Mouse (Mus musculus) bone marrow macrophage, adult 2 months (primary cell): ENCODE measurements around the gene Rhcg. TPM values are rescaled to one million over a fixed set of nuclear protein-coding genes. Genes with fewer than 3 reads are reported as not detected.

Experiments used
- H3K27ac ChIP-seq: 2 replicates; pipeline ENCODE4 v1.5.1; 2012; ENCODE audit warnings: low read depth, low read length; ENCODE audit not compliant: insufficient read depth
- H3K4me1 ChIP-seq: 2 replicates; pipeline ENCODE4 v1.6.1; 2012; ENCODE audit warnings: low read length; ENCODE audit not compliant: control insufficient read depth, insufficient read depth
- H3K4me3 ChIP-seq: 2 replicates; pipeline ENCODE4 v1.5.1; 2012; ENCODE audit warnings: mild to moderate bottlenecking, low read length, moderate library complexity; ENCODE audit not compliant: insufficient read depth
- CTCF ChIP-seq: IDR thresholded peaks from 2 replicates; pipeline ENCODE4 v1.5.1; 2012; ENCODE audit warnings: low read depth, mild to moderate bottlenecking, low read length, moderate library complexity
- POLR2A ChIP-seq: IDR thresholded peaks from 2 replicates; pipeline ENCODE4 v1.6.1; 2012; ENCODE audit warnings: mild to moderate bottlenecking, low read depth, low read length, borderline replicate concordance
- polyA plus RNA-seq: library from polyadenylated mRNA; stranded (reverse); fragments of >200 nt; gene quantifications from 2 replicates; pipeline ENCODE4 v1.2.4, GENCODE M21; 2012; ENCODE audit not compliant: missing spikeins, insufficient read depth, insufficient read length

Rhcg gene
- polyA plus RNA-seq, 1 experiment = not detected

GRCm38 (mm10) chr7:79555368-79556034 is 62.0 kb downstream of the Rhcg start:
- H3K4me3 ChIP-seq = no peak overlapping the region
- no peak overlapping the region for H3K27ac ChIP-seq
- TF ChIP-seq POLR2A (no peak), CTCF (no peak)
- H3K4me1 ChIP-seq = no peaks in the 10 kb centered on the region

- no peak overlapping the region for H3K27ac ChIP-seq
- no peak overlapping the region for H3K4me3 ChIP-seq
- no peaks in the 10 kb centered on the region for H3K4me1 ChIP-seq
- TF ChIP-seq CTCF = peak; percentile 31; the same call in 1 of the 2 replicates
- no peak for TF ChIP-seq POLR2A
Observed at GRCm38 (mm10) chr7:79552702-79553101, 64.8 kb downstream of the Rhcg start.

GRCm38 (mm10) chr7:79548893-79549555 is 68.4 kb downstream of the Rhcg start:
- TF ChIP-seq CTCF (no peak), POLR2A (no peak)
- Histone ChIP-seq H3K27ac (no peak overlapping the region), H3K4me1 (no peaks in the 10 kb centered on the region), H3K4me3 (no peak overlapping the region)

GRCm38 (mm10) chr7:79547092-79547491 is 70.4 kb downstream of the Rhcg start:
- no peaks in the 10 kb centered on the region for H3K4me1 ChIP-seq
- TF ChIP-seq POLR2A (no peak), CTCF (peak; percentile 97)
- H3K4me3 ChIP-seq = no peak overlapping the region
- H3K27ac ChIP-seq = no peak overlapping the region

GRCm38 (mm10) chr7:79545066-79545400 is 72.4 kb downstream of the Rhcg start:
- Histone ChIP-seq H3K4me1 (no peaks in the 10 kb centered on the region), H3K27ac (no peak overlapping the region), H3K4me3 (no peak overlapping the region)
- TF ChIP-seq POLR2A = no peak
- no peak for TF ChIP-seq CTCF

- Histone ChIP-seq H3K4me1 (no peaks in the 10 kb centered on the region), H3K27ac (no peak overlapping the region), H3K4me3 (no peak overlapping the region)
- TF ChIP-seq POLR2A = no peak
- no peak for TF ChIP-seq CTCF
Observed at GRCm38 (mm10) chr7:79544281-79545065, 73.0 kb downstream of the Rhcg start.

Other genes with a start within 250 kb of the Rhcg start
- not detected in 2 replicates for gene Rlbp1, start 230.6 kb downstream of the Rhcg start, polyA plus RNA-seq
- gene Fanci, start 225.7 kb downstream of the Rhcg start, polyA plus RNA-seq = 3.3 and 4.9 TPM in 2 replicates
- gene Polg, start 151.3 kb downstream of the Rhcg start, polyA plus RNA-seq = 54.2 and 56.9 TPM in 2 replicates
- gene Ticrr, start 42.5 kb upstream of the Rhcg start, polyA plus RNA-seq = 3.5 and 4.6 TPM in 2 replicates
- gene Kif7, start 98.1 kb upstream of the Rhcg start, polyA plus RNA-seq = 0.60 and 0.71 TPM in 2 replicates
- not detected in 2 replicates for gene Plin1, start 115.2 kb upstream of the Rhcg start, polyA plus RNA-seq
- gene Pex11a, start 125.5 kb upstream of the Rhcg start, polyA plus RNA-seq = 5.8 and 5.9 TPM in 2 replicates
- gene Wdr93, start 125.5 kb upstream of the Rhcg start, polyA plus RNA-seq = not detected in 2 replicates
- not detected in 2 replicates for gene Mesp1, start 176.1 kb upstream of the Rhcg start, polyA plus RNA-seq
- not detected in 2 replicates for gene Mesp2, start 193.1 kb upstream of the Rhcg start, polyA plus RNA-seq
- 120 and 145 TPM in 2 replicates for gene Anpep, start 243.4 kb upstream of the Rhcg start, polyA plus RNA-seq